Mouse (Mus musculus) cerebellum, postnatal 4 days (tissue): ENCODE results near the gene Nat8f1.
"Not testable (repeated sequence)": the region's sequence is repeated elsewhere in the genome, so short reads cannot be mapped to it uniquely, and the experiment has no call there.

Source experiments
- DNase-seq, 2 experiments: peaks; one replicate each; pipeline ENCODE4 v3.0.0; 2022; ENCODE audit warnings: low spot score in 2 of 2, mixed read lengths in 1 of 2

The Nat8f1 gene

GRCm38 (mm10) chr6:85908341-85908740, 7.1 kb downstream of the Nat8f1 start:
- DNase-seq: no peak

GRCm38 (mm10) chr6:85906911-85907351, 8.6 kb downstream of the Nat8f1 start:
- DNase-seq: peak in 1 of 2 experiments; percentile 35

- DNase-seq: peak; percentile 66 to 82
Measured at GRCm38 (mm10) chr6:85904642-85905061, 10.8 kb downstream of the Nat8f1 start, which contains the start of gene Nat8f4. TSS of gene Nat8f4 (minus strand) at chr6:85904884.

- DNase-seq: no peak
Measured at GRCm38 (mm10) chr6:85902303-85902702, 13.2 kb downstream of the Nat8f1 start.

- not testable (repeated sequence) for DNase-seq
Measured at GRCm38 (mm10) chr6:85898596-85899475, 16.7 kb downstream of the Nat8f1 start.

- DNase-seq: not testable (repeated sequence)
Measured at GRCm38 (mm10) chr6:85895061-85895648, 20.3 kb downstream of the Nat8f1 start.

- DNase-seq: no peak
Measured at GRCm38 (mm10) chr6:85888961-85889360, 26.5 kb downstream of the Nat8f1 start.

GRCm38 (mm10) chr6:85884311-85884710, 31.2 kb downstream of the Nat8f1 start:
- DNase-seq: no peak

- not testable (repeated sequence) for DNase-seq
Measured at GRCm38 (mm10) chr6:85883246-85883645, 32.2 kb downstream of the Nat8f1 start.

- not testable (repeated sequence) for DNase-seq
Measured at GRCm38 (mm10) chr6:85869006-85869405, 46.5 kb downstream of the Nat8f1 start, which contains the start of gene Nat8f2. TSS of gene Nat8f2 (minus strand) at chr6:85869158.

GRCm38 (mm10) chr6:85867726-85868690, 47.5 kb downstream of the Nat8f1 start:
- no peak for DNase-seq

- DNase-seq: not testable (repeated sequence)
Measured at GRCm38 (mm10) chr6:85866995-85867394, 48.5 kb downstream of the Nat8f1 start.

GRCm38 (mm10) chr6:85866166-85866565, 49.3 kb downstream of the Nat8f1 start:
- not testable (repeated sequence) for DNase-seq

GRCm38 (mm10) chr6:85864900-85865639, 50.4 kb downstream of the Nat8f1 start:
- DNase-seq: peak in 1 of 2 experiments; percentile 11

- DNase-seq: no peak
Measured at GRCm38 (mm10) chr6:85863840-85864239, 51.6 kb downstream of the Nat8f1 start.

- no peak for DNase-seq
Measured at GRCm38 (mm10) chr6:85863136-85863535, 52.4 kb downstream of the Nat8f1 start.

GRCm38 (mm10) chr6:85862565-85862964, 52.9 kb downstream of the Nat8f1 start:
- DNase-seq: no peak

- DNase-seq: no peak
Measured at GRCm38 (mm10) chr6:85861247-85861646, 54.2 kb downstream of the Nat8f1 start.
